Mouse (Mus musculus): ENCODE measurements around the gene Kbtbd13. TPM values are rescaled to one million over a fixed set of nuclear protein-coding genes. Genes with fewer than 3 reads are reported as not detected.
A peak's percentile ranks its signal among the peaks of the same experiment; 100 is the strongest.

Kbtbd13 gene
- polyA plus RNA-seq (2014; fragmentation: Nextera tagmentation; extraction: Ambion mirVana): 0.29 and 0.48 TPM in 2 replicates

- Histone ChIP-seq H3K27ac (ENCODE audit: low read depth, low read length) (no peak within 1 kb of the TSS), H3K27me3 (ENCODE audit: control insufficient read depth, insufficient read depth, low read length) (peaks cover 30% of the 10 kb centered on the region), H3K4me1 (replicated peaks; ENCODE audit: control insufficient read depth, insufficient read depth, low read length) (no peaks in the 10 kb centered on the region), H3K9me3 (ENCODE audit: control insufficient read depth, low read length) (no peaks in the 10 kb centered on the region), H3K4me3 (ENCODE audit: low read depth, low read length) (peak within 1 kb of the TSS; percentile 34), H3K4me2 (ENCODE audit: low read depth, low read length, severe bottlenecking) (peak within 1 kb of the TSS; percentile 51), H3K9ac (ENCODE audit: low read length) (peak within 1 kb of the TSS; percentile 27), H3K36me3 (ENCODE audit: control insufficient read depth, insufficient read depth, low read length) (no peaks in the 10 kb centered on the region)
- no peak for DNase-seq (ENCODE audit: low spot score)
- no peak for ATAC-seq (replicated peaks; ENCODE audit: low FRiP score)
- 40% methylated on average over 8 of the region's 8 CpGs for WGBS
These were observed at the start of gene Kbtbd13 for GRCm38 (mm10) chr9:65391613-65391964. Gene Kbtbd13, minus strand, starts transcription at chr9:65391652.

GRCm38 (mm10) chr9:65435671-65436301, 44.3 kb upstream of the Kbtbd13 start, which contains the start of gene Mtfmt:
Gene Mtfmt, plus strand, starts transcription at chr9:65435782.
- no peaks in the 10 kb centered on the region for H3K9me3 ChIP-seq (ENCODE audit: control insufficient read depth, low read length)
- H3K4me2 ChIP-seq (ENCODE audit: low read depth, low read length, severe bottlenecking): peak within 1 kb of the TSS; percentile 77
- H3K36me3 ChIP-seq (ENCODE audit: control insufficient read depth, insufficient read depth, low read length): no peaks in the 10 kb centered on the region
- WGBS: under 1% methylated on average over 54 of the region's 54 CpGs
- DNase-seq (ENCODE audit: low spot score): peak; percentile 96
- H3K9ac ChIP-seq (ENCODE audit: low read length): peak within 1 kb of the TSS; percentile 85
- no peaks in the 10 kb centered on the region for H3K27me3 ChIP-seq (ENCODE audit: control insufficient read depth, insufficient read depth, low read length)
- peak; percentile 91 for ATAC-seq (replicated peaks; ENCODE audit: low FRiP score)
- no peak within 1 kb of the TSS for H3K27ac ChIP-seq (ENCODE audit: low read depth, low read length)
- no peaks in the 10 kb centered on the region for H3K4me1 ChIP-seq (replicated peaks; ENCODE audit: control insufficient read depth, insufficient read depth, low read length)
- H3K4me3 ChIP-seq (ENCODE audit: low read depth, low read length): peak within 1 kb of the TSS; percentile 88

GRCm38 (mm10) chr9:65435211-65435610, 43.8 kb upstream of the Kbtbd13 start:
- Histone ChIP-seq H3K27ac (ENCODE audit: low read depth, low read length) (no peak overlapping the region), H3K27me3 (ENCODE audit: control insufficient read depth, insufficient read depth, low read length) (no peaks in the 10 kb centered on the region), H3K4me3 (ENCODE audit: low read depth, low read length) (no peak overlapping the region), H3K9ac (ENCODE audit: low read length) (no peak overlapping the region), H3K9me3 (ENCODE audit: control insufficient read depth, low read length) (no peaks in the 10 kb centered on the region), H3K4me1 (replicated peaks; ENCODE audit: control insufficient read depth, insufficient read depth, low read length) (no peaks in the 10 kb centered on the region), H3K36me3 (ENCODE audit: control insufficient read depth, insufficient read depth, low read length) (no peaks in the 10 kb centered on the region), H3K4me2 (ENCODE audit: low read depth, low read length, severe bottlenecking) (no peak overlapping the region)
- DNase-seq (ENCODE audit: low spot score) (no peak), ATAC-seq (replicated peaks; ENCODE audit: low FRiP score) (peak; percentile 35; the same call in 1 of the 2 replicates)
- WGBS: 69% methylated on average over 4 of the region's 4 CpGs

- WGBS: 64% methylated on average over 5 of the region's 5 CpGs
These were observed 42.7 kb upstream of the Kbtbd13 start for GRCm38 (mm10) chr9:65434140-65434539.

GRCm38 (mm10) chr9:65432236-65432635, 40.8 kb upstream of the Kbtbd13 start:
- no peak overlapping the region for H3K4me3 ChIP-seq (ENCODE audit: low read depth, low read length)
- H3K4me1 ChIP-seq (replicated peaks; ENCODE audit: control insufficient read depth, insufficient read depth, low read length): no peaks in the 10 kb centered on the region
- H3K4me2 ChIP-seq (ENCODE audit: low read depth, low read length, severe bottlenecking): no peak overlapping the region
- no peaks in the 10 kb centered on the region for H3K36me3 ChIP-seq (ENCODE audit: control insufficient read depth, insufficient read depth, low read length)
- DNase-seq (ENCODE audit: low spot score) (peak; percentile 87), ATAC-seq (replicated peaks; ENCODE audit: low FRiP score) (no peak)
- H3K9me3 ChIP-seq (ENCODE audit: control insufficient read depth, low read length): no peaks in the 10 kb centered on the region
- H3K27me3 ChIP-seq (ENCODE audit: control insufficient read depth, insufficient read depth, low read length): no peaks in the 10 kb centered on the region
- H3K9ac ChIP-seq (ENCODE audit: low read length): no peak overlapping the region
- 3% methylated on average over 3 of the region's 3 CpGs for WGBS
- no peak overlapping the region for H3K27ac ChIP-seq (ENCODE audit: low read depth, low read length)

More at GRCm38 (mm10) chr9:65434140-65434539, 42.7 kb upstream of the Kbtbd13 start:
- no peak overlapping the region for H3K4me3 ChIP-seq (ENCODE audit: low read depth, low read length)
- ATAC-seq (replicated peaks; ENCODE audit: low FRiP score): no peak
- H3K9me3 ChIP-seq (ENCODE audit: control insufficient read depth, low read length): no peaks in the 10 kb centered on the region
- no peak overlapping the region for H3K4me2 ChIP-seq (ENCODE audit: low read depth, low read length, severe bottlenecking)
- no peak overlapping the region for H3K27ac ChIP-seq (ENCODE audit: low read depth, low read length)
- no peaks in the 10 kb centered on the region for H3K27me3 ChIP-seq (ENCODE audit: control insufficient read depth, insufficient read depth, low read length)
- H3K36me3 ChIP-seq (ENCODE audit: control insufficient read depth, insufficient read depth, low read length): no peaks in the 10 kb centered on the region
- H3K4me1 ChIP-seq (replicated peaks; ENCODE audit: control insufficient read depth, insufficient read depth, low read length): no peaks in the 10 kb centered on the region
- H3K9ac ChIP-seq (ENCODE audit: low read length): no peak overlapping the region
- DNase-seq (ENCODE audit: low spot score): peak; percentile 73

- DNase-seq (ENCODE audit: low spot score): no peak
- WGBS: 82% methylated on average over 5 of the region's 5 CpGs
- no peak overlapping the region for H3K9ac ChIP-seq (ENCODE audit: low read length)
These were observed 39.5 kb upstream of the Kbtbd13 start for GRCm38 (mm10) chr9:65430921-65431320.

GRCm38 (mm10) chr9:65430401-65430800, 38.9 kb upstream of the Kbtbd13 start:
- no peak for ATAC-seq (replicated peaks; ENCODE audit: low FRiP score)
- H3K9me3 ChIP-seq (ENCODE audit: control insufficient read depth, low read length): no peaks in the 10 kb centered on the region
- no peaks in the 10 kb centered on the region for H3K36me3 ChIP-seq (ENCODE audit: control insufficient read depth, insufficient read depth, low read length)
- no peak for DNase-seq (ENCODE audit: low spot score)
- no peak overlapping the region for H3K4me2 ChIP-seq (ENCODE audit: low read depth, low read length, severe bottlenecking)
- no peak overlapping the region for H3K9ac ChIP-seq (ENCODE audit: low read length)
- no peak overlapping the region for H3K27ac ChIP-seq (ENCODE audit: low read depth, low read length)
- no peak overlapping the region for H3K4me3 ChIP-seq (ENCODE audit: low read depth, low read length)
- no peaks in the 10 kb centered on the region for H3K27me3 ChIP-seq (ENCODE audit: control insufficient read depth, insufficient read depth, low read length)
- no peaks in the 10 kb centered on the region for H3K4me1 ChIP-seq (replicated peaks; ENCODE audit: control insufficient read depth, insufficient read depth, low read length)

More at GRCm38 (mm10) chr9:65430921-65431320, 39.5 kb upstream of the Kbtbd13 start:
- H3K9me3 ChIP-seq (ENCODE audit: control insufficient read depth, low read length): no peaks in the 10 kb centered on the region
- no peak overlapping the region for H3K27ac ChIP-seq (ENCODE audit: low read depth, low read length)
- H3K36me3 ChIP-seq (ENCODE audit: control insufficient read depth, insufficient read depth, low read length): no peaks in the 10 kb centered on the region
- no peak overlapping the region for H3K4me2 ChIP-seq (ENCODE audit: low read depth, low read length, severe bottlenecking)
- no peaks in the 10 kb centered on the region for H3K4me1 ChIP-seq (replicated peaks; ENCODE audit: control insufficient read depth, insufficient read depth, low read length)
- H3K27me3 ChIP-seq (ENCODE audit: control insufficient read depth, insufficient read depth, low read length): no peaks in the 10 kb centered on the region
- no peak overlapping the region for H3K4me3 ChIP-seq (ENCODE audit: low read depth, low read length)
- ATAC-seq (replicated peaks; ENCODE audit: low FRiP score): no peak

GRCm38 (mm10) chr9:65428003-65428402, 36.6 kb upstream of the Kbtbd13 start:
- Histone ChIP-seq H3K4me3 (ENCODE audit: low read depth, low read length) (no peak overlapping the region), H3K36me3 (ENCODE audit: control insufficient read depth, insufficient read depth, low read length) (no peaks in the 10 kb centered on the region), H3K9ac (ENCODE audit: low read length) (no peak overlapping the region), H3K4me1 (replicated peaks; ENCODE audit: control insufficient read depth, insufficient read depth, low read length) (no peaks in the 10 kb centered on the region), H3K27ac (ENCODE audit: low read depth, low read length) (no peak overlapping the region), H3K4me2 (ENCODE audit: low read depth, low read length, severe bottlenecking) (no peak overlapping the region), H3K27me3 (ENCODE audit: control insufficient read depth, insufficient read depth, low read length) (no peaks in the 10 kb centered on the region), H3K9me3 (ENCODE audit: control insufficient read depth, low read length) (no peaks in the 10 kb centered on the region)
- ATAC-seq (replicated peaks; ENCODE audit: low FRiP score): no peak
- WGBS: 86% methylated on average over 5 of the region's 5 CpGs
- no peak for DNase-seq (ENCODE audit: low spot score)

- Histone ChIP-seq H3K27me3 (ENCODE audit: control insufficient read depth, insufficient read depth, low read length) (no peaks in the 10 kb centered on the region), H3K9me3 (ENCODE audit: control insufficient read depth, low read length) (no peaks in the 10 kb centered on the region), H3K4me2 (ENCODE audit: low read depth, low read length, severe bottlenecking) (no peak overlapping the region), H3K9ac (ENCODE audit: low read length) (no peak overlapping the region), H3K4me3 (ENCODE audit: low read depth, low read length) (no peak overlapping the region), H3K4me1 (replicated peaks; ENCODE audit: control insufficient read depth, insufficient read depth, low read length) (no peaks in the 10 kb centered on the region), H3K27ac (ENCODE audit: low read depth, low read length) (no peak overlapping the region), H3K36me3 (ENCODE audit: control insufficient read depth, insufficient read depth, low read length) (no peaks in the 10 kb centered on the region)
- no peak for DNase-seq (ENCODE audit: low spot score)
- ATAC-seq (replicated peaks; ENCODE audit: low FRiP score): no peak
- WGBS: 74% methylated on average over 2 of the region's 2 CpGs
These were observed 36.1 kb upstream of the Kbtbd13 start for GRCm38 (mm10) chr9:65427511-65427910.
